Comparison of ENCODE assay signal across 7 mouse cellular contexts in genomic region chr15:101327282-101327681, GRCm38 (mm10). TPM values are rescaled to one million over a fixed set of nuclear protein-coding genes. Genes with fewer than 3 reads are reported as not detected.
DNase-seq lines count a peak whose midpoint lies in the region; ATAC-seq and TF ChIP-seq lines count a peak whose summit lies in the region.

No protein-coding gene starts in this region.

- H3K27ac ChIP-seq in hindbrain, embryonic 13.5 days = no peak overlapping the region
- no peak overlapping the region for H3K27ac ChIP-seq in spleen, adult 2 months (ENCODE audit: insufficient read depth, low read length)

- H3K4me3 ChIP-seq in hindbrain, embryonic 13.5 days = no peak overlapping the region
- H3K4me3 ChIP-seq in spleen, adult 2 months (ENCODE audit: extremely low read depth, insufficient read depth, insufficient read length) = no peak overlapping the region

- peak; percentile 14 for ATAC-seq in Patski
- ATAC-seq in hindbrain, embryonic 13.5 days (ENCODE audit: low FRiP score) = 0 out of 2 replicates have a peak, but pooled peaks have one; percentile 24
- ATAC-seq in megakaryocyte-erythroid progenitor cell, adult 5-6 weeks (replicated peaks; ENCODE audit: low FRiP score, low TSS enrichment, poor library complexity, severe bottlenecking) = peak; percentile 66; the same call in 1 of the 2 replicates

- TF ChIP-seq POLR2A in spleen, adult 2 months (IDR thresholded peaks at IDR 0.05; ENCODE audit: low read depth, low read length) = no peak

- 0 out of 2 replicates have a peak, but pooled peaks cover 6% of the 10 kb centered on the region for H3K4me1 ChIP-seq in hindbrain, embryonic 13.5 days (replicated peaks)
- H3K4me1 ChIP-seq in spleen, adult 2 months (ENCODE audit: control insufficient read depth, insufficient read depth, insufficient read length) = no peaks in the 10 kb centered on the region

- no peaks in the 10 kb centered on the region for H3K27me3 ChIP-seq in Patski
- H3K27me3 ChIP-seq in hindbrain, embryonic 13.5 days = 0 out of 2 replicates have a peak, but pooled peaks cover 9% of the 10 kb centered on the region
- H3K27me3 ChIP-seq in spleen, adult 2 months (ENCODE audit: control insufficient read depth, insufficient read depth, low read length) = no peaks in the 10 kb centered on the region

- TF ChIP-seq CTCF in Patski (IDR thresholded peaks at IDR 0.05) = no peak
- TF ChIP-seq CTCF in spleen, adult 2 months (IDR thresholded peaks at IDR 0.05; ENCODE audit: extremely low read depth, insufficient read depth, insufficient read length, insufficient replicate concordance) = peak; percentile 79; the same call in 1 of the 2 replicates

- H3K36me3 ChIP-seq in hindbrain, embryonic 13.5 days = no peaks in the 10 kb centered on the region
- no peaks in the 10 kb centered on the region for H3K36me3 ChIP-seq in spleen, adult 2 months (ENCODE audit: control insufficient read depth, insufficient read depth, low read length)

- no peak overlapping the region for H3K4me2 ChIP-seq in hindbrain, embryonic 13.5 days

- POLR2A ChIA-PET in Patski (lab: Charles Lee) = no interaction called here

- H3K9me3 ChIP-seq in hindbrain, embryonic 13.5 days = no peaks in the 10 kb centered on the region

- CTCF ChIA-PET in Patski (lab: Charles Lee) = interaction anchor here (0.7 to 3.0 kb wide), 15 partner anchors 9 to 658 kb away, joined by 3 to 20 read pairs (median 5); no protein-coding TSS in a partner anchor

- WGBS in hindbrain, embryonic 13.5 days = 9% methylated on average over 6 of the region's 6 CpGs
- WGBS in spleen, adult 2 months = 3% methylated on average over 6 of the region's 6 CpGs

- DNase-seq in Patski (ENCODE audit: low read depth, low spot score) = no peak
- peak; percentile 37 for DNase-seq in c-Kit-positive CD71-positive TER-119-negative erythroid progenitor cells, embryonic 14.5 days (ENCODE audit: low read depth)
- peak; percentile 56 to 95 for DNase-seq in frontal cortex, adult 2 months (ENCODE audit: extremely low spot score in 1 of 2, low spot score in 1 of 2)
- peak; percentile 85 to 96 for DNase-seq in layer of hippocampus, postnatal 25 days (ENCODE audit: extremely low spot score in 1 of 2, low spot score in 1 of 2)
- DNase-seq in spleen, adult 2 months (ENCODE audit: low read depth in 1 of 2, low spot score in 2 of 2) = peak in 1 of 2 experiments; percentile 46

- in situ Hi-C loops in Patski (cut with MboI; ENCODE audit: low pct_unique_long_range_greater_than_20kb) = no loop called here

- H3K9ac ChIP-seq in hindbrain, embryonic 13.5 days = no peak overlapping the region

RNA-seq across cellular contexts. Expression of gene 6030408B16Rik, which starts 34.3 kb away (rescaled TPM):
- polyA plus RNA-seq in Patski (2021) = not detected
- polyA plus RNA-seq in frontal cortex, adult 2 months (2012; rRNA removed) = 0.27 and 0.52 TPM in 2 replicates
- 0.56 and 0.66 TPM in 2 replicates for polyA plus RNA-seq in hindbrain, embryonic 13.5 days (2015; fragmentation: Nextera tagmentation; extraction: Ambion mirVana)
- total RNA-seq in layer of hippocampus, postnatal 25 days (2021) = under 1 TPM; 0.22 to 0.42 TPM
- not detected in 2 replicates for total RNA-seq in megakaryocyte-erythroid progenitor cell, adult 5-6 weeks (2014; fragmentation: Nextera tagmentation)
- not detected in 2 replicates for total RNA-seq in megakaryocyte-erythroid progenitor cell, adult 5-6 weeks (2017)
- 0.12 and 0.25 TPM in 2 replicates for polyA plus RNA-seq in spleen, adult 2 months (2012; rRNA removed)

RNA-seq across cellular contexts. Expression of gene Krt80, which starts 42.7 kb away (rescaled TPM):
- 16.7 TPM for polyA plus RNA-seq in Patski (2021)
- polyA plus RNA-seq in frontal cortex, adult 2 months (2012; rRNA removed) = 2.0 and 3.3 TPM in 2 replicates
- 0.09 and 0.10 TPM in 2 replicates for polyA plus RNA-seq in hindbrain, embryonic 13.5 days (2015; fragmentation: Nextera tagmentation; extraction: Ambion mirVana)
- total RNA-seq in layer of hippocampus, postnatal 25 days (2021) = under 1 TPM; 0.21 to 0.22 TPM
- total RNA-seq in megakaryocyte-erythroid progenitor cell, adult 5-6 weeks (2014; fragmentation: Nextera tagmentation) = not detected in 2 replicates
- total RNA-seq in megakaryocyte-erythroid progenitor cell, adult 5-6 weeks (2017) = 0.57 TPM in 1 of 2 replicates, not detected in the other
- 9.9 and 13.6 TPM in 2 replicates for polyA plus RNA-seq in spleen, adult 2 months (2012; rRNA removed)

RNA-seq across cellular contexts. Expression of gene Atg101, which starts 43.2 kb away (rescaled TPM):
- 48.6 TPM for polyA plus RNA-seq in Patski (2021)
- polyA plus RNA-seq in frontal cortex, adult 2 months (2012; rRNA removed) = 50.2 and 58.3 TPM in 2 replicates
- polyA plus RNA-seq in hindbrain, embryonic 13.5 days (2015; fragmentation: Nextera tagmentation; extraction: Ambion mirVana) = 82.9 and 84.6 TPM in 2 replicates
- total RNA-seq in layer of hippocampus, postnatal 25 days (2021) = 10 to 100 TPM; 45.2 to 53.9 TPM
- total RNA-seq in megakaryocyte-erythroid progenitor cell, adult 5-6 weeks (2014; fragmentation: Nextera tagmentation) = 14.7 and 18.0 TPM in 2 replicates
- 31.7 and 42.1 TPM in 2 replicates for total RNA-seq in megakaryocyte-erythroid progenitor cell, adult 5-6 weeks (2017)
- 24.5 and 29.4 TPM in 2 replicates for polyA plus RNA-seq in spleen, adult 2 months (2012; rRNA removed)

Comparison
In these comparisons a context has a peak if more than half of its experiments do, and no peak if none do; other contexts are left out.
1. ATAC-seq: peak in every context shown above with its lines; median percentile 66 in megakaryocyte-erythroid progenitor cell, adult 5-6 weeks; 24 in hindbrain, embryonic 13.5 days; 14 in Patski.